Mouse (Mus musculus): Measurements from ENCODE around the gene Kdm5b. TPM values are rescaled to one million over a fixed set of nuclear protein-coding genes. Genes with fewer than 3 reads are reported as not detected.

The Kdm5b gene
- polyA plus RNA-seq, 1 experiment from 2014 or later = 38.6 TPM

DNA sequence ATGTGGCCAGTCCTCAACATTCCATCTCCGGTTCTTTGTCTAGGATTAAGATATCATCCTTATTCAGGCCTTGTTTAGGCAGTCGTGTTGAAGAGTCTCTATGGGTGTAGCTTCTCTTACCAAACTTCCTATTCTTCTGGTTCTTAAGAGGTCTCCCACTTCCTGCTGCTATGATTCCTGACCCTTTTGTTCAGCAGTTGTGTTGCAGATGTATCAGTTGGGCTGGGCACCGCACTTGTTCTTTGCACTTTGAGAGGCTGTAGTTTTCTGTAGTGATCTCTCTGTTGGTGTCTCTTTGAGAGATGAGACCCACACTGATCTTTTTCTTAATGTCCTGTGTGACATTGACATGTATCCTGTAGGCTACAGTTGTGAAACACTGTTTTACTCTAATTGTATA lies 10.7 kb downstream of the Kdm5b start:
- Histone ChIP-seq H3K36me3 (ENCODE audit: control insufficient read depth, insufficient read depth, low read length) (no peaks in the 10 kb centered on the region), H3K9ac (ENCODE audit: low read length) (no peak overlapping the region), H3K4me2 (ENCODE audit: low read length) (no peak overlapping the region), H3K4me1 (ENCODE audit: control insufficient read depth in 2 of 2, insufficient read depth in 2 of 2, low read length in 2 of 2) (peaks cover 0 to 14% of the 10 kb centered on the region in 2 experiments; a peak in 1 of 4 replicates), H3K27ac (replicated peaks in 1 of 2; ENCODE audit: control insufficient read depth in 1 of 2, insufficient read depth in 1 of 2, low read depth in 2 of 2, low read length in 2 of 2) (no peak overlapping the region), H3K27me3 (ENCODE audit: control insufficient read depth, insufficient read depth, low read length) (no peaks in the 10 kb centered on the region), H3K4me3 (ENCODE audit: control insufficient read depth in 1 of 2, insufficient read depth in 1 of 2, low read depth in 1 of 2, low read length in 2 of 2) (no peak overlapping the region), H3K9me3 (ENCODE audit: control insufficient read depth, low read length) (no peaks in the 10 kb centered on the region)
- 54% methylated on average over 3 of the region's 3 CpGs for WGBS
- ATAC-seq (ENCODE audit: insufficient number of reproducible peaks, insufficient read depth, low FRiP score, low read depth) = no peak

DNA sequence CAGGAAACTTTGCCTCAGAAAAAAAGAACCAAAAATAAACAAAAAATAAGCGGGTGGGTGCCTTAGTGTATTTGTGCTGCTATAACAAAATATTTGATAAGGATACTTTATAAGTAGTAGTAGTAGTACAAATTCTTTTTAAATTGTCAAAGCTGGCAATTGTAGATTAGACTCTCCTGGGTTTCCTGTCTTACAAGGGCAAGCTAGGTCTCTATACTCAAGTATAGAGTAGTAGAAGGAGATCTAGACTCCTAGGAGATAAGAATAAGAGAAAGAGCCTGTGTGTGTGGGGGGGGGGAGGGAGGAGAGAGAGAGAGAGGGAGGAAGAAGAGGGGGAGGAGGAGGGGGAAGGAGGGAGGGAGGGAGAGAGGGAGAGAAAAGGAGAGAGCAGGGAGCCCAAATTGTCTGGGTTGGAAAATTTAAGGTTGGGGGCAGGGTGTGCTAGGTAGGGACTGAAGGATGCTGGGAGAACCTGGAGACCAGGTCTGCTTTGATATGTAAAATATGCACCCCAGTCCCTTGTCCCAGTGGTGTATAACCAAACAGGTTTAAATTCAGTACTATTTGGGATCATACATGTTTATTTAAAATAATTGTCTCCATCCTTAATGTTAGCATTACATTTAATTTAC lies 13.4 kb downstream of the Kdm5b start:
- H3K9ac ChIP-seq (ENCODE audit: low read length) = no peak overlapping the region
- no peak overlapping the region for H3K4me2 ChIP-seq (ENCODE audit: low read length)
- 66% methylated on average over 1 of the region's 1 CpGs for WGBS
- H3K36me3 ChIP-seq (ENCODE audit: control insufficient read depth, insufficient read depth, low read length) = no peaks in the 10 kb centered on the region
- no peaks in the 10 kb centered on the region for H3K27me3 ChIP-seq (ENCODE audit: control insufficient read depth, insufficient read depth, low read length)
- peaks cover 0 to 9% of the 10 kb centered on the region in 2 experiments; a peak in 1 of 4 replicates for H3K4me1 ChIP-seq (ENCODE audit: control insufficient read depth in 2 of 2, insufficient read depth in 2 of 2, low read length in 2 of 2)
- H3K9me3 ChIP-seq (ENCODE audit: control insufficient read depth, low read length) = no peaks in the 10 kb centered on the region
- no peak overlapping the region for H3K4me3 ChIP-seq (ENCODE audit: control insufficient read depth in 1 of 2, insufficient read depth in 1 of 2, low read depth in 1 of 2, low read length in 2 of 2)
- ATAC-seq (ENCODE audit: insufficient number of reproducible peaks, insufficient read depth, low FRiP score, low read depth) = no peak
- no peak overlapping the region for H3K27ac ChIP-seq (replicated peaks in 1 of 2; ENCODE audit: control insufficient read depth in 1 of 2, insufficient read depth in 1 of 2, low read depth in 2 of 2, low read length in 2 of 2)

DNA sequence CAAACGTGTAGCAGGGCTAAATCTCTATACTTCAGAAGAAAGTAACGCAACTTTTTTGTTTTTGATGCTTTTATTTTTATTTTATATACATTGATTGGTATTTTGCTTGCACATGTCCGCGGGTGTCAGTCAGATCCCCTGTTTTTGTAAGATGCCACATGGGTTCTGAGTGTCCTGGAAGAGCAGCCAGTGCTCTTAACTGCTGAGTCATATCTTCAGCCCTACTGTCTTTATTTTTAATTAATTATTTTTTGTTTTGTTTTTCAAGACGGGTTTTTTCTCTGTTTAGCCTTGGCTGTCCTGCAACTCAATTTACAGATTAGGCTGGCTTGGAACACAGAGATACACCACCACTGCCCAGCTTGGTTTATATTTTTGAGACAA lies 14.0 kb downstream of the Kdm5b start:
- ATAC-seq (ENCODE audit: insufficient number of reproducible peaks, insufficient read depth, low FRiP score, low read depth) = no peak
- 77% methylated on average over 5 of the region's 5 CpGs for WGBS
- Histone ChIP-seq H3K4me1 (ENCODE audit: control insufficient read depth in 2 of 2, insufficient read depth in 2 of 2, low read length in 2 of 2) (peaks cover 0 to 9% of the 10 kb centered on the region in 2 experiments; a peak in 1 of 4 replicates), H3K27ac (replicated peaks in 1 of 2; ENCODE audit: control insufficient read depth in 1 of 2, insufficient read depth in 1 of 2, low read depth in 2 of 2, low read length in 2 of 2) (no peak overlapping the region), H3K4me3 (ENCODE audit: control insufficient read depth in 1 of 2, insufficient read depth in 1 of 2, low read depth in 1 of 2, low read length in 2 of 2) (no peak overlapping the region), H3K36me3 (ENCODE audit: control insufficient read depth, insufficient read depth, low read length) (no peaks in the 10 kb centered on the region), H3K27me3 (ENCODE audit: control insufficient read depth, insufficient read depth, low read length) (no peaks in the 10 kb centered on the region), H3K4me2 (ENCODE audit: low read length) (no peak overlapping the region), H3K9ac (ENCODE audit: low read length) (no peak overlapping the region), H3K9me3 (ENCODE audit: control insufficient read depth, low read length) (no peaks in the 10 kb centered on the region)

DNA sequence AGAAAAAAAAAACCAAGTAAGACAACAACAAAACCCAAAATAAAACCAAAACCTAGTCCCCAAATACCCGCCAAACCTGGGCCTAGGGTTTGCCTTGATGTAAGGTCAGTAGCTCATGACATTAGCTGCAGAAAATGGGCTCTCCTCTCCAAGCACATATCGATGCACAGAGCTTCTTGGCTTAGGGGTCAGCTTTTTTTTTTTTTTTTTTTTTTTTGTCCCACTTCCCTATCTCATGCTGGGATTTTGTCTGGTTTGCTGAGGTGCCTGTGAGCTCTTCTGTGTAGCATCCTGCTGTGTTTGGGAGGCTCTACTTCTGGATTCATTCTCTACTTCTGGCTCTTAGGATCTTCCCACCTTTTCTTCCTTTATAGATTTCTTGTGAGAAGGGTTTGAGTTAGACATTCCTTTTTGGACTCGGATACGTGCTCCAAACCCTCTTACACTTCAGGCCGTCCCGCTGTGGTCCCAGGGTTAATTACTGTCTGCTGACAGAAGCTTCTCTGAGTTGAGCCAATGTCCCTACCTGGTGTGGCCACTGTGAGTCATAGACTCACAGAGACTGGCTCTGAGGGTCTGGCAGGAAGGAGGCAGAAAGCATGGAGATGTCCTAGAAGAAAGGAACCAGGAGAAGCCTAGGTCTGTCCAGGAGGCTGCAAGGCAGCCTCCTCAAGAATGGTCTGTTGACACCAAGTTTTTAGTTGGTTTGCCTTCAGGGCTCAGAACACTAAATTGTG lies 17.6 kb downstream of the Kdm5b start:
- Histone ChIP-seq H3K27me3 (ENCODE audit: control insufficient read depth, insufficient read depth, low read length) (no peaks in the 10 kb centered on the region), H3K9me3 (ENCODE audit: control insufficient read depth, low read length) (no peaks in the 10 kb centered on the region), H3K4me1 (ENCODE audit: control insufficient read depth in 2 of 2, insufficient read depth in 2 of 2, low read length in 2 of 2) (no peaks in the 10 kb centered on the region), H3K27ac (replicated peaks in 1 of 2; ENCODE audit: control insufficient read depth in 1 of 2, insufficient read depth in 1 of 2, low read depth in 2 of 2, low read length in 2 of 2) (no peak overlapping the region), H3K36me3 (ENCODE audit: control insufficient read depth, insufficient read depth, low read length) (0 out of 2 replicates have a peak, but pooled peaks cover 4% of the 10 kb centered on the region), H3K9ac (ENCODE audit: low read length) (no peak overlapping the region), H3K4me3 (ENCODE audit: control insufficient read depth in 1 of 2, insufficient read depth in 1 of 2, low read depth in 1 of 2, low read length in 2 of 2) (no peak overlapping the region), H3K4me2 (ENCODE audit: low read length) (no peak overlapping the region)
- no peak for ATAC-seq (ENCODE audit: insufficient number of reproducible peaks, insufficient read depth, low FRiP score, low read depth)
- WGBS = 78% methylated on average over 6 of the region's 6 CpGs

DNA sequence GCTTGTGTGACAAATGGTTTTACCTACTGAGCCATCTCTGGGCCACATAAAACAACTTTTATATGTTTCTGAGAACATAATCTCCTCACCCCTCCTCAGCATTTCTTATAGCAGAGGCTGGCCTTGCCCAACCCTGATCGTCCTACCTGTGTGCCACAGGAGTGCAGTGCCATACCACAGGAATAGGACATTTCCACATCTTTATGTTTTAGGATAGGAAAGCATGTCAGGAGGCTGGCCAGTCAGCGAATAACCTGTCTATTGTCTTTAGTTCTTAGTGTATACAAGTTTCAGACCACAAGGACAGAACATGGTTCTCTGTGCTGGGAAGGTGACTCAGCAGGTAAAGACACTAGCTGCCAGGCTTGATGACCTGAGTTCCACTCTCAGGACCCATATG lies 20.8 kb downstream of the Kdm5b start:
- Histone ChIP-seq H3K9ac (ENCODE audit: low read length) (no peak overlapping the region), H3K27ac (replicated peaks in 1 of 2; ENCODE audit: control insufficient read depth in 1 of 2, insufficient read depth in 1 of 2, low read depth in 2 of 2, low read length in 2 of 2) (no peak overlapping the region), H3K9me3 (ENCODE audit: control insufficient read depth, low read length) (no peaks in the 10 kb centered on the region), H3K4me3 (ENCODE audit: control insufficient read depth in 1 of 2, insufficient read depth in 1 of 2, low read depth in 1 of 2, low read length in 2 of 2) (no peak overlapping the region), H3K4me1 (ENCODE audit: control insufficient read depth in 2 of 2, insufficient read depth in 2 of 2, low read length in 2 of 2) (0 out of 4 replicates have a peak, but pooled peaks cover 0 to 3% of the 10 kb centered on the region in 2 experiments), H3K36me3 (ENCODE audit: control insufficient read depth, insufficient read depth, low read length) (peaks cover 8% of the 10 kb centered on the region; the same call in 1 of the 2 replicates), H3K4me2 (ENCODE audit: low read length) (no peak overlapping the region), H3K27me3 (ENCODE audit: control insufficient read depth, insufficient read depth, low read length) (no peaks in the 10 kb centered on the region)
- ATAC-seq (ENCODE audit: insufficient number of reproducible peaks, insufficient read depth, low FRiP score, low read depth) = no peak
- WGBS = 93% methylated on average over 2 of the region's 2 CpGs

DNA sequence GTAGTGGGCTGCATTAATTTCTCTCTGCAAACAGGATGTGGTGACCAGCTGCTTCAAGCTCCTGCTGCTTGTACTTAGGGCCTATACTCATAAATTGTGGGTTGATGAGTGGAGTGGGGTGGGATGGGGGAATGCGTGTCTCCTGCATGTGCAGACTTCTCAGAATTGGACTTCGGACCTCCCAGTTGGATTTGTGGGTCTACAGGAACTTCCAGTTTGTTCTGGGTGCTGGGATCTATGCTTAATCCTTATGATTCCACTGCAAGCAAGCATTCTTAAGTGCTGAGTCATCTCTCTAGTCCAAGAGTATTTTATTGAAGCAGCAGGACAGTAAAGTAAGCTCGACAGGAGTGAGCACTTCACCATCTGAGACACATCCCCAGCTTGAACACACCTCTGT lies 23.6 kb downstream of the Kdm5b start:
- H3K4me2 ChIP-seq (ENCODE audit: low read length) = no peak overlapping the region
- WGBS = 66% methylated on average over 3 of the region's 3 CpGs
- peaks cover 31% of the 10 kb centered on the region for H3K36me3 ChIP-seq (ENCODE audit: control insufficient read depth, insufficient read depth, low read length)
- no peak overlapping the region for H3K9ac ChIP-seq (ENCODE audit: low read length)
- H3K4me3 ChIP-seq (ENCODE audit: control insufficient read depth in 1 of 2, insufficient read depth in 1 of 2, low read depth in 1 of 2, low read length in 2 of 2) = no peak overlapping the region
- H3K9me3 ChIP-seq (ENCODE audit: control insufficient read depth, low read length) = no peaks in the 10 kb centered on the region
- H3K27me3 ChIP-seq (ENCODE audit: control insufficient read depth, insufficient read depth, low read length) = no peaks in the 10 kb centered on the region
- H3K4me1 ChIP-seq (ENCODE audit: control insufficient read depth in 2 of 2, insufficient read depth in 2 of 2, low read length in 2 of 2) = 0 out of 4 replicates have a peak, but pooled peaks cover 0 to 3% of the 10 kb centered on the region in 2 experiments
- H3K27ac ChIP-seq (replicated peaks in 1 of 2; ENCODE audit: control insufficient read depth in 1 of 2, insufficient read depth in 1 of 2, low read depth in 2 of 2, low read length in 2 of 2) = no peak overlapping the region
- ATAC-seq (ENCODE audit: insufficient number of reproducible peaks, insufficient read depth, low FRiP score, low read depth) = no peak

DNA sequence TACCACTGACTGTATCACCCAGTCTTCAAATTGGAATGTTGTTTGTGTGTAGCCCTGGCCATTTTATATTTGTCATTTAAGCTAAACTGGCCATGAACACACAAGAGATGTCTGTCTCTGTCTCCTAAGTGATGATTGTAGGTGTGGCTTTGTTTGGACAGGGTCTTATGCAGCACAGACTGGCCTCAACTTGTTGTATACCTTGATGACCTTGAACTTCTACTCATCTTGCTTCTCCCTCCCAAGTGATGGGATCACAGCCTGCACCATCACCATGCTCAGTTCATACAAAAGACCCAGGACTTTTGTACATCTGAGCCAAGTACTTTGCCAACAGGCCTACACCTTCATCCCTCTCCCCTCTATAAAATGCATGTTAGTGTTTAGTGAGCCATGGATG lies 29.7 kb downstream of the Kdm5b start:
- Histone ChIP-seq H3K4me2 (ENCODE audit: low read length) (no peak overlapping the region), H3K27me3 (ENCODE audit: control insufficient read depth, insufficient read depth, low read length) (no peaks in the 10 kb centered on the region), H3K9me3 (ENCODE audit: control insufficient read depth, low read length) (no peaks in the 10 kb centered on the region), H3K9ac (ENCODE audit: low read length) (no peak overlapping the region), H3K4me1 (ENCODE audit: control insufficient read depth in 2 of 2, insufficient read depth in 2 of 2, low read length in 2 of 2) (no peaks in the 10 kb centered on the region), H3K36me3 (ENCODE audit: control insufficient read depth, insufficient read depth, low read length) (peaks cover 76% of the 10 kb centered on the region), H3K4me3 (ENCODE audit: control insufficient read depth in 1 of 2, insufficient read depth in 1 of 2, low read depth in 1 of 2, low read length in 2 of 2) (no peak overlapping the region), H3K27ac (replicated peaks in 1 of 2; ENCODE audit: control insufficient read depth in 1 of 2, insufficient read depth in 1 of 2, low read depth in 2 of 2, low read length in 2 of 2) (no peak overlapping the region)
- ATAC-seq (ENCODE audit: insufficient number of reproducible peaks, insufficient read depth, low FRiP score, low read depth) = no peak

Data from heart, embryonic 14.5 days (tissue).